Mouse (Mus musculus) brain, adult 10 weeks (tissue): Measurements from ENCODE around the gene Slit1. TPM values are rescaled to one million over a fixed set of nuclear protein-coding genes. Genes with fewer than 3 reads are reported as not detected.

Source experiments
- polyA plus RNA-seq: library from polyadenylated mRNA; stranded (reverse); fragments of 350-450 nt; fragmentation: Illumina TruSeq; extraction: RNeasy Lipid Tissue Mini Kit (QIAGEN cat#74804); gene quantifications from one replicate; pipeline ENCODE4 v1.2.3, GENCODE M21; 2015; ENCODE audit warnings: low read depth, low replicate concordance

The Slit1 gene
- 28.5 TPM for polyA plus RNA-seq

DNA sequence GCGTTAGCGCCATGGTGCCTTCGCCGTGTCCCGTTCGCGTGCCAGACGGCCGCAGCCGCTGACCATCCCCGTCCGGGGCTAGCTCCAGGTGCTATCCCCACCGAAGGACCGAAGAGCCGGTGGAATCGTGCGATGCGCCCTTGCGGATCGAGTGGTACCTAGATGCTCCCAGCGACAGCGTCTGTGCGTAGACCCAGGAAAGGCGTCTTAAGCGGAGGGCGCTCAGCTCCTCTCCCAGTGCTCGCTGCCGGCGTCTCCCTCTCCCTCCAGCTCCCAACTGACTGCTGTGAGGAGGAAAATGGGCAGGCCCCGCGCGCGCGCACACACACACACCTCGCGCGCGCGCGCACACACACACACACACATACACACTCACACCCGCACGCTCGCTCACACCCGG, at the start of gene Slit1:
Slit1 (minus strand) TSS at position 270 of the 400 bp plus-strand sequence.

DNA sequence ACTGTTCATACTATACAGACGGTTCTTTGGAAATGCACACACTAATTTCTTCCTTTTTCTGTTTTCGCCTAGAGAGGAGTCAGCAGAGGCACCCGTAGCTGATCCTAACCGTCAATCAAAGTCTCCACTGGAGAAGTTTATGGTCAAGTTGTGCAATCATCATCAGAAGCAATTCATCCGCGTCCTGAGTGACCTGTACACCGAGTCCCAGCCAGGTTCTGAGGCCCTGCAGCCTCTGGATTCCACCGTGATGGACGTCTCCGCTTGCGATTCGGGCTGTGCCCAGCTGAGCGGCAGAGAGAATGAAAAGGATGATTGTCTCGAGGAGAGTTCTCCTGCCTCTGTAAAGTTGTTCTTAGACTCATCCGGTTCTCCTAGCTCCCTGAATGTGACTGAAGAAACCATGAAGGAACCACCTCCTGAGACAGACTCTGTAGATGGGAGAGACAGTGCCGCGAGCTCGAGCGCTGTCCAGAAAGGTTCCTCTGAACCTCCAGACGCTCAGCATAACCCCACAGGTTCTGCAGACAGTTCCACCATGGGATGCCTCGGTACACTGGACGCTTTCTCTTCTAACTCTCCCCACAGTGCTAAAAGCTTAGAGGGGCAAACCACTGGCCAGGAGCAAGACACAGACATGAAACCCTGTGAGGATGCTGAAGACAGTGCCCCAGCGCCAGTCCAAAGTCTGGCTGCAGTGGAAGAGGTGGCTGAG, 161.6 kb downstream of the Slit1 start, which contains the start of gene Gm340:
Gm340 (plus strand) TSS at position 665 of the 715 bp plus-strand sequence.

Other genes with a start within 250 kb of the Slit1 start
- gene Gm340, start 161.3 kb downstream of the Slit1 start, polyA plus RNA-seq: 1.6 TPM
- 2.4 TPM for gene Arhgap19, start 58.4 kb upstream of the Slit1 start, polyA plus RNA-seq
- 7.6 TPM for gene Frat1, start 86.3 kb upstream of the Slit1 start, polyA plus RNA-seq
- 3.2 TPM for gene Frat2, start 104.5 kb upstream of the Slit1 start, polyA plus RNA-seq
- 18.4 TPM for gene Rrp12, start 152.5 kb upstream of the Slit1 start, polyA plus RNA-seq
- 759 TPM for gene Pgam1, start 168.3 kb upstream of the Slit1 start, polyA plus RNA-seq
- gene Exosc1, start 189.8 kb upstream of the Slit1 start, polyA plus RNA-seq: 26.2 TPM
- gene Zdhhc16, start 189.8 kb upstream of the Slit1 start, polyA plus RNA-seq: 47.2 TPM
- 21.3 TPM for gene Mms19, start 237.5 kb upstream of the Slit1 start, polyA plus RNA-seq
- gene Ubtd1, start 238.1 kb upstream of the Slit1 start, polyA plus RNA-seq: 12.3 TPM